Mouse (Mus musculus) cortical plate, adult 2 months (tissue): ENCODE data around the gene Hivep2. TPM values are rescaled to one million over a fixed set of nuclear protein-coding genes. Genes with fewer than 3 reads are reported as not detected.

ENCODE experiments used
- H3K27ac ChIP-seq: fragments of 200-500 bp; 2 replicates; pipeline ENCODE4 v1.5.1; 2012; ENCODE audit warnings: low read length, control low read depth, inconsistent platforms; ENCODE audit not compliant: insufficient read depth
- H3K4me1 ChIP-seq: fragments of 200-500 bp; 2 replicates; pipeline ENCODE4 v1.6.1; 2011; ENCODE audit warnings: low read length; ENCODE audit not compliant: control insufficient read depth, insufficient read depth
- H3K4me3 ChIP-seq: fragments of 200-500 bp; 2 replicates; pipeline ENCODE4 v1.5.1; 2011; ENCODE audit warnings: mild to moderate bottlenecking, low read length, control low read depth; ENCODE audit not compliant: insufficient read depth
- CTCF ChIP-seq: fragments of 200-500 bp; IDR thresholded peaks from 2 replicates; pipeline ENCODE4 v1.5.1; 2011; ENCODE audit warnings: mild to moderate bottlenecking, control low read depth, low read length; ENCODE audit not compliant: insufficient read depth; ENCODE audit errors: extremely low read depth
- POLR2A ChIP-seq: fragments of 200-500 bp; IDR thresholded peaks from 2 replicates; pipeline ENCODE4 v1.6.1; 2011; ENCODE audit warnings: mild to moderate bottlenecking, low read length, control low read depth; ENCODE audit not compliant: insufficient read depth; ENCODE audit errors: extremely low read depth
- polyA plus RNA-seq: library from polyadenylated mRNA; depleted of rRNA; stranded (reverse); fragments of >200 nt; gene quantifications from 2 replicates; pipeline ENCODE4 v1.2.3, GENCODE M21; 2012

The Hivep2 gene
- polyA plus RNA-seq, 1 experiment: 101 TPM

GRCm38 (mm10) chr10:14063226-14063625 lies 97.4 kb downstream of the Hivep2 start:
- TF ChIP-seq CTCF: no peak
- no peak for TF ChIP-seq POLR2A
- no peak overlapping the region for H3K27ac ChIP-seq
- H3K4me3 ChIP-seq: no peak overlapping the region
- H3K4me1 ChIP-seq: peaks cover 25% of the 10 kb centered on the region

- TF ChIP-seq POLR2A: no peak
- no peak for TF ChIP-seq CTCF
- no peak overlapping the region for H3K27ac ChIP-seq
- peaks cover 18% of the 10 kb centered on the region for H3K4me1 ChIP-seq
- H3K4me3 ChIP-seq: no peak overlapping the region
Measured at GRCm38 (mm10) chr10:14064759-14065395, 99.0 kb downstream of the Hivep2 start.

GRCm38 (mm10) chr10:14067802-14068201 lies 101.9 kb downstream of the Hivep2 start:
- Histone ChIP-seq H3K4me3 (no peak overlapping the region), H3K27ac (no peak overlapping the region), H3K4me1 (peaks cover 20% of the 10 kb centered on the region)
- TF ChIP-seq POLR2A (no peak), CTCF (no peak)

GRCm38 (mm10) chr10:14070498-14071079 lies 104.7 kb downstream of the Hivep2 start:
- no peak overlapping the region for H3K4me3 ChIP-seq
- H3K27ac ChIP-seq: no peak overlapping the region
- H3K4me1 ChIP-seq: peaks cover 14% of the 10 kb centered on the region
- TF ChIP-seq POLR2A: no peak

- Histone ChIP-seq H3K4me1 (peaks cover 14% of the 10 kb centered on the region), H3K27ac (peak overlapping the region; percentile 42; the same call in 1 of the 2 replicates), H3K4me3 (no peak overlapping the region)
- TF ChIP-seq CTCF (no peak), POLR2A (no peak)
Measured at GRCm38 (mm10) chr10:14072504-14072903, 106.6 kb downstream of the Hivep2 start.

- no peak overlapping the region for H3K4me3 ChIP-seq
- no peak for TF ChIP-seq POLR2A
- TF ChIP-seq CTCF: no peak
- peaks cover 10% of the 10 kb centered on the region for H3K4me1 ChIP-seq
- H3K27ac ChIP-seq: peak overlapping the region; percentile 63; the same call in 1 of the 2 replicates
Measured at GRCm38 (mm10) chr10:14075767-14076166, 109.9 kb downstream of the Hivep2 start.

- H3K4me3 ChIP-seq: no peak overlapping the region
- no peak overlapping the region for H3K27ac ChIP-seq
- peaks cover 10% of the 10 kb centered on the region for H3K4me1 ChIP-seq
- TF ChIP-seq POLR2A (no peak), CTCF (no peak)
Measured at GRCm38 (mm10) chr10:14076880-14077279, 111.0 kb downstream of the Hivep2 start.

- Histone ChIP-seq H3K4me1 (peaks cover 5% of the 10 kb centered on the region), H3K27ac (no peak overlapping the region; the same call in 1 of the 2 replicates), H3K4me3 (no peak overlapping the region)
- TF ChIP-seq POLR2A (no peak), CTCF (no peak)
Measured at GRCm38 (mm10) chr10:14080830-14081229, 115.0 kb downstream of the Hivep2 start.

- TF ChIP-seq CTCF (no peak), POLR2A (no peak)
- Histone ChIP-seq H3K4me3 (no peak overlapping the region), H3K4me1 (peaks cover 7% of the 10 kb centered on the region), H3K27ac (no peak overlapping the region)
Measured at GRCm38 (mm10) chr10:14081824-14082223, 115.9 kb downstream of the Hivep2 start.

GRCm38 (mm10) chr10:14082275-14082674 lies 116.4 kb downstream of the Hivep2 start:
- no peak overlapping the region for H3K4me3 ChIP-seq
- TF ChIP-seq CTCF (no peak), POLR2A (no peak)
- H3K4me1 ChIP-seq: peaks cover 7% of the 10 kb centered on the region
- no peak overlapping the region for H3K27ac ChIP-seq
